Comparison of ENCODE assay signal across 8 mouse cellular contexts in the genomic region with DNA sequence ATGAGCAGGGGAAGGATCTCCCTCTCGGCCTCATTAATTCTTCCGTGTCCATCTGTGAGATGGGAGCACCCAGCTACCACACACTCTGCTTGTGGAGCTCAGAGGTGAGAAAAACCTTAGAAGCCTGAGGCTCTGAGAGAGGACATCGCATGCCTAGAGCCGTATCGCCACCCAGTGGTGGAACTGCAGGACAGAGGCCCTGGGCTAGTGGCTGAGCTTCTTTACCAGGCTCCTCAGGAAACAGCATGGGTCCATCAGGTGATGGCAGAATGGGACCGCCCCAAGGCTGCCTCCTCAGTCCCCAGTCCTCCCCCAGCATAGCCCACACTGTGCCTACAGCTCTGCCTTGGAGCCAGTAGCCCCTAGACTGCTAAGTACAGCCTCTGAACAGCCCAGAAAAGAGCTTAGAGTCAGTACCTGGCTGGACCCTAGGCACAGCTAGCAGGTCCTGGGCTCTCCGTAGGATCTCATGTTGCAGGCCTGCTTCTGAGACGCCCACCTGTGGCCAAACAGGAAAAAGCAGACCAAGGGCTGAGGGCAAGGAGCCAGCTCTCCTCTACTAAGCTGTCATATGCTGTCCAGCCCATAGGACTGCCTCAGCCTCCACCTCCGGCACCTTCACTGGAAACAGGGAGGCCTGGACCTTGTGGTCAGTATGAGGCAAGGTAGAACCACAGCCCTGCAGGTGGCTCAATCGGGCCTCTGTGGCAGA. TPM values are rescaled to one million over a fixed set of nuclear protein-coding genes. Genes with fewer than 3 reads are reported as not detected.
DNase-seq lines count a peak whose midpoint lies in the region; ATAC-seq and TF ChIP-seq lines count a peak whose summit lies in the region.

No protein-coding gene starts in this region.

- H3K4me1 ChIP-seq in embryonic facial prominence, embryonic 10.5 days = peaks cover 13% of the 10 kb centered on the region
- H3K4me1 ChIP-seq in kidney, embryonic 14.5 days (ENCODE audit: control insufficient read depth, insufficient read depth, low read length) = no peaks in the 10 kb centered on the region
- H3K4me1 ChIP-seq in limb, embryonic 15.5 days = no peaks in the 10 kb centered on the region; the same call in 1 of the 2 replicates
- 0 out of 2 replicates have a peak, but pooled peaks cover 2% of the 10 kb centered on the region for H3K4me1 ChIP-seq in stomach, postnatal 0 days (replicated peaks; ENCODE audit: control insufficient read depth, insufficient read depth)

- TF ChIP-seq CTCF in stomach, postnatal 0 days (IDR thresholded peaks at IDR 0.05; ENCODE audit: low read depth) = peak; percentile 91

- H3K9ac ChIP-seq in kidney, embryonic 14.5 days (ENCODE audit: low read depth, low read length) = 0 out of 2 replicates have a peak overlapping the region, but pooled peaks have one; percentile 28
- H3K9ac ChIP-seq in limb, embryonic 15.5 days = no peak overlapping the region
- 0 out of 2 replicates have a peak overlapping the region, but pooled peaks have one; percentile 31 for H3K9ac ChIP-seq in stomach, postnatal 0 days (ENCODE audit: low read length)

- H3K9me3 ChIP-seq in embryonic facial prominence, embryonic 10.5 days = no peaks in the 10 kb centered on the region
- no peaks in the 10 kb centered on the region for H3K9me3 ChIP-seq in kidney, embryonic 14.5 days (ENCODE audit: control insufficient read depth, low read length)
- H3K9me3 ChIP-seq in limb, embryonic 15.5 days = no peaks in the 10 kb centered on the region
- H3K9me3 ChIP-seq in stomach, postnatal 0 days (ENCODE audit: control insufficient read depth, low read length) = no peaks in the 10 kb centered on the region

- peaks cover 38% of the 10 kb centered on the region for H3K36me3 ChIP-seq in embryonic facial prominence, embryonic 10.5 days (replicated peaks)
- peaks cover 23% of the 10 kb centered on the region for H3K36me3 ChIP-seq in kidney, embryonic 14.5 days (ENCODE audit: control insufficient read depth, insufficient read depth, low read length)
- peaks cover 67% of the 10 kb centered on the region for H3K36me3 ChIP-seq in limb, embryonic 15.5 days
- H3K36me3 ChIP-seq in stomach, postnatal 0 days (ENCODE audit: control insufficient read depth, insufficient read depth, low read length) = peaks cover 17% of the 10 kb centered on the region

- H3K27me3 ChIP-seq in embryonic facial prominence, embryonic 10.5 days (replicated peaks; ENCODE audit: low read depth, poor library complexity, severe bottlenecking) = no peaks in the 10 kb centered on the region
- H3K27me3 ChIP-seq in kidney, embryonic 14.5 days (ENCODE audit: control insufficient read depth, insufficient read depth, low read length) = no peaks in the 10 kb centered on the region
- no peaks in the 10 kb centered on the region for H3K27me3 ChIP-seq in limb, embryonic 15.5 days
- H3K27me3 ChIP-seq in stomach, postnatal 0 days (ENCODE audit: control insufficient read depth, insufficient read depth, low read length) = no peaks in the 10 kb centered on the region

- 28% methylated on average over 10 of the region's 10 CpGs for WGBS in embryonic facial prominence, embryonic 10.5 days
- WGBS in kidney, embryonic 14.5 days = 31% methylated on average over 10 of the region's 10 CpGs
- 31% methylated on average over 10 of the region's 10 CpGs for WGBS in limb, embryonic 15.5 days
- WGBS in stomach, postnatal 0 days = 26% methylated on average over 9 of the region's 10 CpGs

- no peak overlapping the region for H3K4me3 ChIP-seq in embryonic facial prominence, embryonic 10.5 days
- H3K4me3 ChIP-seq in kidney, embryonic 14.5 days (ENCODE audit: low read length) = no peak overlapping the region
- no peak overlapping the region for H3K4me3 ChIP-seq in limb, embryonic 15.5 days
- H3K4me3 ChIP-seq in stomach, postnatal 0 days (ENCODE audit: low read depth, low read length) = no peak overlapping the region

- H3K27ac ChIP-seq in embryonic facial prominence, embryonic 10.5 days (replicated peaks) = no peak overlapping the region; the same call in none of the 2 replicates
- H3K27ac ChIP-seq in kidney, embryonic 14.5 days (ENCODE audit: low read depth, low read length) = no peak overlapping the region
- peak overlapping the region; percentile 27; the same call in 1 of the 2 replicates for H3K27ac ChIP-seq in limb, embryonic 15.5 days
- H3K27ac ChIP-seq in stomach, postnatal 0 days (replicated peaks) = peak overlapping the region; percentile 67

- peak; percentile 59 for ATAC-seq in kidney, embryonic 14.5 days (ENCODE audit: low FRiP score, low TSS enrichment)
- ATAC-seq in limb, embryonic 15.5 days (ENCODE audit: insufficient number of reproducible peaks, low FRiP score, low TSS enrichment, low read depth) = peak; percentile 37; the same call in 1 of the 2 replicates
- ATAC-seq in monocyte, adult 5-6 weeks (replicated peaks; ENCODE audit: insufficient number of reproducible peaks, low FRiP score, low TSS enrichment, poor library complexity, severe bottlenecking) = peak; percentile 54
- ATAC-seq in stomach, postnatal 0 days (ENCODE audit: low FRiP score, low TSS enrichment) = peak; percentile 78

- H3K4me2 ChIP-seq in kidney, embryonic 14.5 days (replicated peaks; ENCODE audit: low read depth, low read length) = no peak overlapping the region
- H3K4me2 ChIP-seq in limb, embryonic 15.5 days = no peak overlapping the region
- no peak overlapping the region for H3K4me2 ChIP-seq in stomach, postnatal 0 days (replicated peaks; ENCODE audit: low read depth)

- TF ChIP-seq EP300 in stomach, postnatal 0 days (optimal IDR thresholded peaks at IDR 0.05) = no peak

- peak; percentile 23 to 46 for DNase-seq in spleen, adult 18-20 months
- DNase-seq in spleen, adult 12 weeks (ENCODE audit: low spot score) = no peak
- peak; percentile 72 for DNase-seq in embryonic facial prominence, embryonic 10.5 days (ENCODE audit: low spot score)
- DNase-seq in heart, adult 9 months (ENCODE audit: low spot score in 2 of 2) = peak; percentile 62 to 68
- peak; percentile 86 for DNase-seq in stomach, postnatal 0 days (ENCODE audit: low spot score)

RNA-seq across cellular contexts. Expression of a gene that starts 33.0 kb away (rescaled TPM):
- 196 and 200 TPM in 2 replicates for polyA plus RNA-seq in embryonic facial prominence, embryonic 10.5 days (2016; fragmentation: Nextera tagmentation; extraction: Ambion mirVana)
- polyA plus RNA-seq in kidney, embryonic 14.5 days (2014; fragmentation: Nextera tagmentation; extraction: Ambion mirVana) = 249 and 308 TPM in 2 replicates
- 154 and 176 TPM in 2 replicates for polyA plus RNA-seq in limb, embryonic 15.5 days (2015; fragmentation: Nextera tagmentation; extraction: Ambion mirVana)
- total RNA-seq in monocyte, adult 5-6 weeks (2017) = 941 to 1,144 TPM (median 1,080 TPM) in 3 replicates
- polyA plus RNA-seq in stomach, postnatal 0 days (2015; fragmentation: Nextera tagmentation; extraction: Ambion mirVana) = 141 and 157 TPM in 2 replicates

RNA-seq across cellular contexts. Expression of a gene that starts 33.0 kb away (rescaled TPM):
- 7.8 and 8.9 TPM in 2 replicates for polyA plus RNA-seq in embryonic facial prominence, embryonic 10.5 days (2016; fragmentation: Nextera tagmentation; extraction: Ambion mirVana)
- 5.8 and 8.8 TPM in 2 replicates for polyA plus RNA-seq in kidney, embryonic 14.5 days (2014; fragmentation: Nextera tagmentation; extraction: Ambion mirVana)
- polyA plus RNA-seq in limb, embryonic 15.5 days (2015; fragmentation: Nextera tagmentation; extraction: Ambion mirVana) = 11.3 and 12.0 TPM in 2 replicates
- total RNA-seq in monocyte, adult 5-6 weeks (2017) = 5.4 to 13.6 TPM (median 6.6 TPM) in 3 replicates
- 5.3 and 5.5 TPM in 2 replicates for polyA plus RNA-seq in stomach, postnatal 0 days (2015; fragmentation: Nextera tagmentation; extraction: Ambion mirVana)

RNA-seq across cellular contexts. Expression of a gene that starts 52.5 kb away (rescaled TPM):
- 43.9 and 46.4 TPM in 2 replicates for polyA plus RNA-seq in embryonic facial prominence, embryonic 10.5 days (2016; fragmentation: Nextera tagmentation; extraction: Ambion mirVana)
- 18.2 and 19.9 TPM in 2 replicates for polyA plus RNA-seq in kidney, embryonic 14.5 days (2014; fragmentation: Nextera tagmentation; extraction: Ambion mirVana)
- 138 and 152 TPM in 2 replicates for polyA plus RNA-seq in limb, embryonic 15.5 days (2015; fragmentation: Nextera tagmentation; extraction: Ambion mirVana)
- 12.9 to 14.8 TPM (median 14.4 TPM) in 3 replicates for total RNA-seq in monocyte, adult 5-6 weeks (2017)
- 90.7 and 101 TPM in 2 replicates for polyA plus RNA-seq in stomach, postnatal 0 days (2015; fragmentation: Nextera tagmentation; extraction: Ambion mirVana)

RNA-seq across cellular contexts. Expression of a gene that starts 53.5 kb away (rescaled TPM):
- polyA plus RNA-seq in embryonic facial prominence, embryonic 10.5 days (2016; fragmentation: Nextera tagmentation; extraction: Ambion mirVana) = 19.7 and 21.5 TPM in 2 replicates
- polyA plus RNA-seq in kidney, embryonic 14.5 days (2014; fragmentation: Nextera tagmentation; extraction: Ambion mirVana) = 19.0 and 21.1 TPM in 2 replicates
- polyA plus RNA-seq in limb, embryonic 15.5 days (2015; fragmentation: Nextera tagmentation; extraction: Ambion mirVana) = 22.1 and 22.4 TPM in 2 replicates
- 1.1 to 4.2 TPM (median 1.4 TPM) in 3 replicates for total RNA-seq in monocyte, adult 5-6 weeks (2017)
- 12.1 and 12.8 TPM in 2 replicates for polyA plus RNA-seq in stomach, postnatal 0 days (2015; fragmentation: Nextera tagmentation; extraction: Ambion mirVana)

Comparison
In these comparisons a context has a peak if more than half of its experiments do, and no peak if none do; other contexts are left out.
1. H3K27ac ChIP-seq: peak in limb, embryonic 15.5 days (single experiment) and stomach, postnatal 0 days (single experiment); none in embryonic facial prominence, embryonic 10.5 days (single experiment) and kidney, embryonic 14.5 days (single experiment).
2. Peak in every context shown above with its lines, with median percentiles within 50 percentile points of each other: ATAC-seq.